Mouse (Mus musculus) forebrain, embryonic 16.5 days (tissue): ENCODE results near the gene Prlr. TPM values are rescaled to one million over a fixed set of nuclear protein-coding genes. Genes with fewer than 3 reads are reported as not detected.

ENCODE experiments used
- ATAC-seq: fragments of 200-750 bp; cut with Nextera tagmentation; 2 replicates; pipeline ENCODE4 v1.8.0; 2017; ENCODE audit warnings: mild to moderate bottlenecking, moderate library complexity
- H3K27ac ChIP-seq: fragments of 300-500 bp; sonication (generic); 2 replicates; pipeline ENCODE4 v1.5.1; 2014; ENCODE audit warnings: low read length, control low read depth
- H3K27me3 ChIP-seq: fragments of 300-500 bp; sonication (generic); replicated peaks from 2 replicates; pipeline ENCODE4 v1.6.1; 2014; ENCODE audit warnings: low read length; ENCODE audit not compliant: control insufficient read depth, insufficient read depth
- H3K36me3 ChIP-seq: fragments of 300-500 bp; sonication (generic); 2 replicates; pipeline ENCODE4 v1.6.1; 2014; ENCODE audit not compliant: control insufficient read depth, insufficient read depth
- H3K4me1 ChIP-seq: fragments of 300-500 bp; sonication (generic); replicated peaks from 2 replicates; pipeline ENCODE4 v1.6.1; 2014; ENCODE audit warnings: low read length; ENCODE audit not compliant: control insufficient read depth, insufficient read depth
- H3K4me2 ChIP-seq: fragments of 300-500 bp; sonication (generic); 2 replicates; pipeline ENCODE4 v1.6.1; 2014; ENCODE audit warnings: mild to moderate bottlenecking, low read length, control low read depth
- H3K4me3 ChIP-seq: fragments of 300-500 bp; sonication (generic); replicated peaks from 2 replicates; pipeline ENCODE4 v1.5.1; 2014; ENCODE audit warnings: mild to moderate bottlenecking, low read length, control low read depth
- H3K9ac ChIP-seq: fragments of 300-500 bp; sonication (generic); replicated peaks from 2 replicates; pipeline ENCODE4 v1.6.1; 2014; ENCODE audit warnings: low read depth, low read length, control low read depth
- H3K9me3 ChIP-seq: fragments of 300-500 bp; sonication (generic); 2 replicates; pipeline ENCODE4 v1.6.1; 2016; ENCODE audit warnings: low read length; ENCODE audit not compliant: control insufficient read depth
- WGBS: fragments of 180-500 bp; shearing (Covaris S2); extraction: QIAGEN DNeasy Blood & Tissue Kit; methylation state at CpG from one replicate; pipeline ENCODE4 v1.1.7; 2014; 5-methylcytosine and 5-hydroxymethylcytosine counted together
- polyA plus RNA-seq: library from polyadenylated mRNA; unstranded; fragments of >200 nt; fragmentation: Nextera tagmentation; extraction: Ambion mirVana; gene quantifications from 2 replicates; pipeline ENCODE4 v1.2.1, GENCODE M21; 2015

Gene Prlr
- polyA plus RNA-seq, 1 experiment from 2014 or later = 1.3 TPM

GRCm38 (mm10) chr15:10178131-10178566 is 1.1 kb downstream of the Prlr start:
- 4% methylated on average over 10 of the region's 10 CpGs for WGBS
- Histone ChIP-seq H3K4me3 (peak overlapping the region; percentile 44), H3K9ac (peak overlapping the region; percentile 43), H3K4me1 (peaks cover 12% of the 10 kb centered on the region), H3K27ac (no peak overlapping the region), H3K4me2 (peak overlapping the region; percentile 78), H3K36me3 (no peaks in the 10 kb centered on the region), H3K27me3 (peaks cover 2% of the 10 kb centered on the region; the same call in 1 of the 2 replicates), H3K9me3 (no peaks in the 10 kb centered on the region)
- peak; percentile 28 for ATAC-seq

- peaks cover 2% of the 10 kb centered on the region; the same call in 1 of the 2 replicates for H3K27me3 ChIP-seq
- H3K36me3 ChIP-seq = no peaks in the 10 kb centered on the region
- H3K9ac ChIP-seq = no peak overlapping the region
- no peak overlapping the region for H3K4me3 ChIP-seq
- H3K9me3 ChIP-seq = no peaks in the 10 kb centered on the region
- H3K4me1 ChIP-seq = peaks cover 12% of the 10 kb centered on the region
- no peak for ATAC-seq
- WGBS = 79% methylated on average over 4 of the region's 4 CpGs
- no peak overlapping the region for H3K4me2 ChIP-seq
- H3K27ac ChIP-seq = no peak overlapping the region
These were observed 3.7 kb downstream of the Prlr start for GRCm38 (mm10) chr15:10180694-10181093.

GRCm38 (mm10) chr15:10192101-10192630 is 15.1 kb downstream of the Prlr start:
- no peak for ATAC-seq
- 87% methylated on average over 6 of the region's 6 CpGs for WGBS
- no peaks in the 10 kb centered on the region for H3K9me3 ChIP-seq
- no peak overlapping the region for H3K9ac ChIP-seq
- H3K27ac ChIP-seq = no peak overlapping the region
- H3K4me2 ChIP-seq = no peak overlapping the region
- H3K36me3 ChIP-seq = no peaks in the 10 kb centered on the region
- H3K27me3 ChIP-seq = no peaks in the 10 kb centered on the region
- no peaks in the 10 kb centered on the region for H3K4me1 ChIP-seq
- H3K4me3 ChIP-seq = no peak overlapping the region

GRCm38 (mm10) chr15:10200991-10201390 is 24.0 kb downstream of the Prlr start:
- Histone ChIP-seq H3K27ac (no peak overlapping the region), H3K9ac (no peak overlapping the region), H3K4me1 (no peaks in the 10 kb centered on the region), H3K36me3 (no peaks in the 10 kb centered on the region), H3K4me3 (no peak overlapping the region), H3K4me2 (no peak overlapping the region), H3K9me3 (no peaks in the 10 kb centered on the region), H3K27me3 (no peaks in the 10 kb centered on the region)
- 88% methylated on average over 5 of the region's 5 CpGs for WGBS
- no peak for ATAC-seq

GRCm38 (mm10) chr15:10202504-10203302 is 25.7 kb downstream of the Prlr start:
- Histone ChIP-seq H3K4me1 (no peaks in the 10 kb centered on the region), H3K9ac (no peak overlapping the region), H3K27me3 (no peaks in the 10 kb centered on the region), H3K9me3 (no peaks in the 10 kb centered on the region), H3K27ac (no peak overlapping the region), H3K4me3 (no peak overlapping the region), H3K4me2 (no peak overlapping the region), H3K36me3 (no peaks in the 10 kb centered on the region)
- no peak for ATAC-seq
- 93% methylated on average over 7 of the region's 7 CpGs for WGBS

DNA sequence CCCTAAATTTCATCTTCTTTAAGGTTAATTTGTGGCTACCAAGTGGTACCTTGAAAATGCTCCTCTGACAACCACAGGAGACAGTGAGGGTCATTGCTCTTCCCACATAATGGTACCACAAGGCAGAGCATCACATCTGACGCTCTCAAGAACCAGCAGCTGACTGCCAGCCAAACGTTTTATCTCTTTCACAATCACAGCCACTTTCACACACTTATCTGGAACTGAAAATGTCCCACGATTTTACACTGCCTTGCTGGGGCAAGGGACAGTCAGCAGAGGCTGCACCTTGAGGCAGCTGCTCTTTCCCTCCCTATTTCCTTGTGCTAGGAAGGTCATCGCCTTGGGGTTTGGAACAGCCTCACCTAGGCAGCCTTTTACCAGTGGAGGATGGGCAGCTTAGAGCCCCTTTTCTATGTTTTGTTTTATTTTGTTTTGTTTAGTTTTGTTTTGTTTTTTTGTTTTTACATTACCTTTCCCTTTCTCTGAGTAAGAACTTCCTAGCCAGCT is 33.3 kb downstream of the Prlr start:
- H3K27ac ChIP-seq = no peak overlapping the region
- no peaks in the 10 kb centered on the region for H3K9me3 ChIP-seq
- WGBS = 72% methylated on average over 4 of the region's 4 CpGs
- no peak for ATAC-seq
- H3K4me1 ChIP-seq = no peaks in the 10 kb centered on the region
- no peak overlapping the region for H3K4me3 ChIP-seq
- no peaks in the 10 kb centered on the region for H3K27me3 ChIP-seq
- no peak overlapping the region for H3K4me2 ChIP-seq
- no peaks in the 10 kb centered on the region for H3K36me3 ChIP-seq
- no peak overlapping the region for H3K9ac ChIP-seq

DNA sequence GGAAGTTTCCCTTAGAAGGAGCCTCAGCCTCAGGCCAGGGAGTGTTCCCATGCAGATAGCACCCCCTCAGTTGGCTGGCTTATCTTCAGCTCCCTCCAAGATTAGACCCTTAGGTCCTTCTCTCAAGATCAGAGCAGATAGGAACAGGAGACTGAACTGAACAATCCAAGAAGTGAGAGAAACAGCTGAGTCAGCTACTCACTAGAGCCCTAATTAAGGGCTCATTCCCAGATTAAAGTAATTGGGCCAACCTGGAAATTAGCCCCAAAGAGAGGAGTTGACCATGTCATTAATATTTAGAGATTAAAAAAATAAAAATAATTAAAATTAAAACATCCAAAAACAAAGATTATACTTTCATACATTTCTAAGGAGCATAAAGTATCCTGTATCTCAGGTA is 35.0 kb downstream of the Prlr start:
- H3K36me3 ChIP-seq = no peaks in the 10 kb centered on the region
- H3K9me3 ChIP-seq = no peaks in the 10 kb centered on the region
- no peak for ATAC-seq
- H3K9ac ChIP-seq = no peak overlapping the region
- no peaks in the 10 kb centered on the region for H3K4me1 ChIP-seq
- H3K4me3 ChIP-seq = no peak overlapping the region
- no peak overlapping the region for H3K27ac ChIP-seq
- no peak overlapping the region for H3K4me2 ChIP-seq
- no peaks in the 10 kb centered on the region for H3K27me3 ChIP-seq

DNA sequence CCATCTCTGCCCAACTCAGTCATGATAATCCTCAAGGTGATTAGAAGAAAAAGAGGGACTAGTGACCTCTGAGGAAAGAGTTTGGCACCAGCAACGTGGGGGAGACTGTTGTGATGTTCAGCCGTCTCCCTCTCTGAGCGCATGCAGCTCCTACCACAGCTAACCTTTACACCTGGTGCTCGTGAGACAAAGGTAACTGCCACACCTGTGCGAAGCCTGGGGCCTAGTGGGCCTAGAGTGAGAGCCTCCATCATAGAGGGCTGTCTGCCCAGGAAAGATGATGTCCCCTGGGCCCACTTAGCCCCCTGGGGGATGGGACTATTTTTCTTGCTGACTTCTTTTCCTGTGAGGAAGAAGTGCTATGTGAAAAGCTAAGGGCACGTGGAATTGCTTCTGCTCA is 36.2 kb downstream of the Prlr start:
- H3K36me3 ChIP-seq = no peaks in the 10 kb centered on the region
- no peak for ATAC-seq
- no peaks in the 10 kb centered on the region for H3K27me3 ChIP-seq
- WGBS = 89% methylated on average over 6 of the region's 6 CpGs
- no peaks in the 10 kb centered on the region for H3K9me3 ChIP-seq
- H3K4me2 ChIP-seq = no peak overlapping the region
- H3K4me1 ChIP-seq = no peaks in the 10 kb centered on the region
- H3K27ac ChIP-seq = no peak overlapping the region
- no peak overlapping the region for H3K9ac ChIP-seq
- H3K4me3 ChIP-seq = no peak overlapping the region

DNA sequence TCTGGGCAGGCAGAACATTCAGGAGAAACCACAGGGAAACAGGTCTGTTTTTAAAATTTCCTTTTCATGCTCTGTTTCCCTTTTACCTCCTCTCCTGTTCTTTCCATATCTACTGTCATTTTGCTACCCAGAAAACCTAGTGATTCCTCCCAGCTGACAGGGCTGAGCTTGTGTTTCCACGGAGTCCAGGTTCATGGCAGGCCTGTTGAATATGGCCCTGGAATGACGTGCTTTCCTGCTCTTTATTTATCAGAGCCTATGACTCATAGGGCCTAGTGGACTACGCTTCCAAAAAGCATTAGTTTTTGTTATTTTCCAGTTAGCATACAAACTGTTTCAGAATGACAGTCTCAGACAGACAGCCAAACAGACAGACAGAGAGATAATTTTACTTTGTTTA is 36.7 kb downstream of the Prlr start:
- Histone ChIP-seq H3K4me3 (no peak overlapping the region), H3K27ac (no peak overlapping the region), H3K4me1 (no peaks in the 10 kb centered on the region), H3K27me3 (no peaks in the 10 kb centered on the region), H3K4me2 (no peak overlapping the region), H3K9me3 (no peaks in the 10 kb centered on the region), H3K36me3 (no peaks in the 10 kb centered on the region), H3K9ac (no peak overlapping the region)
- WGBS = 77% methylated on average over 3 of the region's 3 CpGs
- ATAC-seq = no peak
